Mouse (Mus musculus) kidney, embryonic 16.5 days (tissue): ENCODE data around the gene Srsf7. TPM values are rescaled to one million over a fixed set of nuclear protein-coding genes. Genes with fewer than 3 reads are reported as not detected.
A peak's percentile ranks its signal among the peaks of the same experiment; 100 is the strongest.
"Not testable (repeated sequence)": the region's sequence is repeated elsewhere in the genome, so short reads cannot be mapped to it uniquely, and the experiment has no call there.

Source experiments
- ATAC-seq: fragments of 200-750 bp; cut with Nextera tagmentation; 2 replicates; pipeline ENCODE4 v1.8.0; 2017; ENCODE audit warnings: moderate TSS enrichment; ENCODE audit not compliant: low FRiP score, low TSS enrichment
- H3K27ac ChIP-seq: fragments of 300-500 bp; sonication (generic); 2 replicates; pipeline ENCODE4 v1.5.1; 2014; ENCODE audit warnings: low read length
- H3K27me3 ChIP-seq: fragments of 300-500 bp; sonication (generic); 2 replicates; pipeline ENCODE4 v1.6.1; 2014; ENCODE audit warnings: low read length, control low read depth, mixed read lengths; ENCODE audit not compliant: insufficient read depth
- H3K36me3 ChIP-seq: fragments of 300-500 bp; sonication (generic); 2 replicates; pipeline ENCODE4 v1.6.1; 2014; ENCODE audit warnings: low read length, control low read depth, mixed read lengths; ENCODE audit not compliant: insufficient read depth
- H3K4me1 ChIP-seq: fragments of 300-500 bp; sonication (generic); 2 replicates; pipeline ENCODE4 v1.6.1; 2014; ENCODE audit warnings: low read length, control low read depth, mixed read lengths; ENCODE audit not compliant: insufficient read depth
- H3K4me2 ChIP-seq: fragments of 300-500 bp; sonication (generic); replicated peaks from 2 replicates; pipeline ENCODE4 v1.6.1; 2014; ENCODE audit warnings: low read depth, low read length
- H3K4me3 ChIP-seq: fragments of 300-500 bp; sonication (generic); 2 replicates; pipeline ENCODE4 v1.5.1; 2014; ENCODE audit warnings: mild to moderate bottlenecking, low read length
- H3K9ac ChIP-seq: fragments of 300-500 bp; sonication (generic); replicated peaks from 2 replicates; pipeline ENCODE4 v1.6.1; 2014; ENCODE audit warnings: low read length
- H3K9me3 ChIP-seq: fragments of 300-500 bp; sonication (generic); 2 replicates; pipeline ENCODE4 v1.6.1; 2016; ENCODE audit warnings: low read length, control low read depth
- WGBS: fragments of 180-500 bp; shearing (Covaris S2); extraction: QIAGEN DNeasy Blood & Tissue Kit; methylation state at CpG from one replicate; pipeline ENCODE4 v1.1.7; 2014; 5-methylcytosine and 5-hydroxymethylcytosine counted together
- polyA plus RNA-seq: library from polyadenylated mRNA; unstranded; fragments of >200 nt; fragmentation: Nextera tagmentation; extraction: Ambion mirVana; gene quantifications from 2 replicates; pipeline ENCODE4 v1.2.1, GENCODE M21; 2015

Gene Srsf7
- polyA plus RNA-seq, 1 experiment from 2014 or later = 645 TPM

GRCm38 (mm10) chr17:80213998-80214397 is 6.9 kb upstream of the Srsf7 start:
- 91% methylated on average over 4 of the region's 4 CpGs for WGBS
- H3K27ac ChIP-seq, H3K4me1 ChIP-seq, H3K4me3 ChIP-seq, H3K9ac ChIP-seq, H3K27me3 ChIP-seq, H3K9me3 ChIP-seq, H3K4me2 ChIP-seq, ATAC-seq, H3K36me3 ChIP-seq: not testable (repeated sequence)

GRCm38 (mm10) chr17:80206301-80206670 is 821 bp downstream of the Srsf7 start:
- peak overlapping the region; percentile 100 for H3K9ac ChIP-seq
- H3K4me1 ChIP-seq = peaks cover 13% of the 10 kb centered on the region
- H3K27me3 ChIP-seq = no peaks in the 10 kb centered on the region
- H3K27ac ChIP-seq = peak overlapping the region; percentile 98
- H3K4me3 ChIP-seq = peak overlapping the region; percentile 92
- H3K36me3 ChIP-seq = peaks cover 22% of the 10 kb centered on the region
- peak overlapping the region; percentile 87 for H3K4me2 ChIP-seq
- ATAC-seq = peak; percentile 74
- H3K9me3 ChIP-seq = no peaks in the 10 kb centered on the region
- under 1% methylated on average over 36 of the region's 36 CpGs for WGBS

GRCm38 (mm10) chr17:80205657-80206056 is 1.4 kb downstream of the Srsf7 start:
- peak overlapping the region; percentile 98; the same call in 1 of the 2 replicates for H3K27ac ChIP-seq
- peaks cover 13% of the 10 kb centered on the region for H3K4me1 ChIP-seq
- WGBS = 14% methylated on average over 5 of the region's 5 CpGs
- H3K9ac ChIP-seq = peak overlapping the region; percentile 100
- peak overlapping the region; percentile 87 for H3K4me2 ChIP-seq
- ATAC-seq = no peak
- no peaks in the 10 kb centered on the region for H3K27me3 ChIP-seq
- peak overlapping the region; percentile 92 for H3K4me3 ChIP-seq
- H3K9me3 ChIP-seq = no peaks in the 10 kb centered on the region
- peaks cover 25% of the 10 kb centered on the region for H3K36me3 ChIP-seq

GRCm38 (mm10) chr17:80199160-80199778 is 7.8 kb downstream of the Srsf7 start:
- 90% methylated on average over 3 of the region's 3 CpGs for WGBS
- H3K4me1 ChIP-seq = peaks cover 7% of the 10 kb centered on the region; the same call in 1 of the 2 replicates
- peaks cover 49% of the 10 kb centered on the region for H3K36me3 ChIP-seq

GRCm38 (mm10) chr17:80193075-80193474 is 14.0 kb downstream of the Srsf7 start:
- Histone ChIP-seq H3K36me3 (peaks cover 19% of the 10 kb centered on the region), H3K4me2 (no peak overlapping the region), H3K27ac (no peak overlapping the region), H3K4me1 (no peaks in the 10 kb centered on the region), H3K4me3 (no peak overlapping the region), H3K9me3 (no peaks in the 10 kb centered on the region), H3K27me3 (no peaks in the 10 kb centered on the region), H3K9ac (no peak overlapping the region)
- WGBS = 69% methylated on average over 5 of the region's 5 CpGs
- no peak for ATAC-seq

More at GRCm38 (mm10) chr17:80199160-80199778, 7.8 kb downstream of the Srsf7 start:
- no peaks in the 10 kb centered on the region for H3K9me3 ChIP-seq
- peak; percentile 61; the same call in 1 of the 2 replicates for ATAC-seq
- no peak overlapping the region for H3K9ac ChIP-seq
- H3K4me3 ChIP-seq = no peak overlapping the region
- no peak overlapping the region for H3K4me2 ChIP-seq
- no peaks in the 10 kb centered on the region for H3K27me3 ChIP-seq
- no peak overlapping the region for H3K27ac ChIP-seq

GRCm38 (mm10) chr17:80183615-80184014 is 23.5 kb downstream of the Srsf7 start:
- no peak overlapping the region for H3K9ac ChIP-seq
- WGBS = 71% methylated on average over 10 of the region's 10 CpGs
- no peak overlapping the region for H3K27ac ChIP-seq
- no peak overlapping the region for H3K4me2 ChIP-seq
- no peaks in the 10 kb centered on the region for H3K27me3 ChIP-seq
- peaks cover 4% of the 10 kb centered on the region; the same call in 1 of the 2 replicates for H3K9me3 ChIP-seq
- no peak overlapping the region for H3K4me3 ChIP-seq
- ATAC-seq = no peak
- H3K4me1 ChIP-seq = no peaks in the 10 kb centered on the region
- peaks cover 4% of the 10 kb centered on the region; the same call in 1 of the 2 replicates for H3K36me3 ChIP-seq

- Histone ChIP-seq H3K27me3 (no peaks in the 10 kb centered on the region), H3K9ac (no peak overlapping the region), H3K9me3 (no peaks in the 10 kb centered on the region), H3K4me3 (no peak overlapping the region), H3K4me2 (no peak overlapping the region), H3K4me1 (no peaks in the 10 kb centered on the region), H3K36me3 (no peaks in the 10 kb centered on the region), H3K27ac (no peak overlapping the region)
- ATAC-seq = peak; percentile 72; the same call in 1 of the 2 replicates
Measured at GRCm38 (mm10) chr17:80180468-80180867, 26.6 kb downstream of the Srsf7 start.

GRCm38 (mm10) chr17:80179959-80180358 is 27.1 kb downstream of the Srsf7 start:
- Histone ChIP-seq H3K36me3 (no peaks in the 10 kb centered on the region), H3K4me1 (peaks cover 3% of the 10 kb centered on the region), H3K4me2 (no peak overlapping the region), H3K4me3 (no peak overlapping the region), H3K9ac (no peak overlapping the region), H3K27ac (no peak overlapping the region), H3K27me3 (no peaks in the 10 kb centered on the region), H3K9me3 (no peaks in the 10 kb centered on the region)
- ATAC-seq = peak; percentile 90
- 1% methylated on average over 6 of the region's 6 CpGs for WGBS

- not testable (repeated sequence) for H3K9me3 ChIP-seq, ATAC-seq, H3K4me2 ChIP-seq, H3K4me1 ChIP-seq, H3K27ac ChIP-seq, H3K27me3 ChIP-seq, H3K4me3 ChIP-seq, H3K9ac ChIP-seq, H3K36me3 ChIP-seq
- 94% methylated on average over 3 of the region's 3 CpGs for WGBS
Measured at GRCm38 (mm10) chr17:80178846-80179245, 28.3 kb downstream of the Srsf7 start.

- Histone ChIP-seq H3K36me3 (no peaks in the 10 kb centered on the region), H3K4me1 (peaks cover 5% of the 10 kb centered on the region), H3K27me3 (no peaks in the 10 kb centered on the region), H3K9ac (no peak overlapping the region), H3K4me2 (no peak overlapping the region), H3K27ac (no peak overlapping the region), H3K4me3 (no peak overlapping the region), H3K9me3 (no peaks in the 10 kb centered on the region)
- WGBS = 81% methylated on average over 3 of the region's 3 CpGs
- no peak for ATAC-seq
Measured at GRCm38 (mm10) chr17:80175966-80176365, 31.1 kb downstream of the Srsf7 start.
